Mouse (Mus musculus) hindbrain, embryonic 16.5 days (tissue): Measurements from ENCODE around the gene Kcnc2. TPM values are rescaled to one million over a fixed set of nuclear protein-coding genes. Genes with fewer than 3 reads are reported as not detected.

ENCODE experiments used
- ATAC-seq: fragments of 200-750 bp; cut with Nextera tagmentation; 2 replicates; pipeline ENCODE4 v1.8.0; 2017; ENCODE audit warnings: moderate TSS enrichment, moderate library complexity
- H3K27ac ChIP-seq: fragments of 300-500 bp; sonication (generic); 2 replicates; pipeline ENCODE4 v1.5.1; 2014; ENCODE audit warnings: low read depth, mild to moderate bottlenecking, control low read depth, low read length, moderate library complexity
- H3K27me3 ChIP-seq: fragments of 300-500 bp; sonication (generic); replicated peaks from 2 replicates; pipeline ENCODE4 v1.6.1; 2014; ENCODE audit warnings: low read length; ENCODE audit not compliant: control insufficient read depth, insufficient read depth
- H3K36me3 ChIP-seq: fragments of 300-500 bp; sonication (generic); 2 replicates; pipeline ENCODE4 v1.6.1; 2014; ENCODE audit warnings: mild to moderate bottlenecking, low read length, moderate library complexity, mixed read lengths; ENCODE audit not compliant: control insufficient read depth, insufficient read depth
- H3K4me1 ChIP-seq: fragments of 300-500 bp; sonication (generic); 2 replicates; pipeline ENCODE4 v1.6.1; 2014; ENCODE audit warnings: low read depth, low read length; ENCODE audit not compliant: control insufficient read depth, insufficient read depth
- H3K4me2 ChIP-seq: fragments of 300-500 bp; sonication (generic); 2 replicates; pipeline ENCODE4 v1.6.1; 2014; ENCODE audit warnings: mild to moderate bottlenecking, low read length, control low read depth, moderate library complexity
- H3K4me3 ChIP-seq: fragments of 300-500 bp; sonication (generic); 2 replicates; pipeline ENCODE4 v1.5.1; 2014; ENCODE audit warnings: mild to moderate bottlenecking, low read length, control low read depth, moderate library complexity
- H3K9ac ChIP-seq: fragments of 300-500 bp; sonication (generic); 2 replicates; pipeline ENCODE4 v1.6.1; 2014; ENCODE audit warnings: low read depth, mild to moderate bottlenecking, control low read depth, low read length, moderate library complexity
- H3K9me3 ChIP-seq: fragments of 300-500 bp; sonication (generic); 2 replicates; pipeline ENCODE4 v1.6.1; 2014; ENCODE audit warnings: mild to moderate bottlenecking, low read length, moderate library complexity; ENCODE audit not compliant: control insufficient read depth
- WGBS: fragments of 180-500 bp; shearing (Covaris S2); extraction: QIAGEN DNeasy Blood & Tissue Kit; methylation state at CpG from one replicate; pipeline ENCODE4 v1.1.7; 2014; 5-methylcytosine and 5-hydroxymethylcytosine counted together
- polyA plus RNA-seq: library from polyadenylated mRNA; unstranded; fragments of >200 nt; fragmentation: Nextera tagmentation; extraction: Ambion mirVana; gene quantifications from 2 replicates; pipeline ENCODE4 v1.2.1, GENCODE M21; 2015

Kcnc2 gene
- polyA plus RNA-seq, 1 experiment from 2014 or later, result 7.5 TPM

- Histone ChIP-seq H3K9me3 (no peaks in the 10 kb centered on the region), H3K4me1 (no peaks in the 10 kb centered on the region), H3K27me3 (no peaks in the 10 kb centered on the region), H3K4me2 (no peak overlapping the region), H3K4me3 (no peak overlapping the region), H3K27ac (no peak overlapping the region), H3K9ac (no peak overlapping the region), H3K36me3 (no peaks in the 10 kb centered on the region)
- WGBS, result 85% methylated on average over 4 of the region's 4 CpGs
- no peak for ATAC-seq
Measured at GRCm38 (mm10) chr10:112488751-112489150, 217.8 kb downstream of the Kcnc2 start.

Other genes with a start within 250 kb of the Kcnc2 start
- 0.24 TPM in 1 of 2 replicates, not detected in the other for gene Glipr1l1, start 210.9 kb upstream of the Kcnc2 start, polyA plus RNA-seq
- not detected in 2 replicates for gene Glipr1l2, start 187.8 kb upstream of the Kcnc2 start, polyA plus RNA-seq
- gene Glipr1l3, start 110.8 kb upstream of the Kcnc2 start, polyA plus RNA-seq, result 0.41 TPM in 1 of 2 replicates, not detected in the other
- gene Caps2, start 107.5 kb upstream of the Kcnc2 start, polyA plus RNA-seq, result 0.69 and 0.91 TPM in 2 replicates